Mouse (Mus musculus) heart, embryonic 15.5 days (tissue): ENCODE results near the gene Pnpla7. TPM values are rescaled to one million over a fixed set of nuclear protein-coding genes. Genes with fewer than 3 reads are reported as not detected.
A peak's percentile ranks its signal among the peaks of the same experiment; 100 is the strongest.

Experiments used
- ATAC-seq: fragments of 200-750 bp; cut with Nextera tagmentation; replicated peaks from 2 replicates; pipeline ENCODE4 v1.8.0; 2017; ENCODE audit warnings: low read depth, moderate TSS enrichment; ENCODE audit not compliant: insufficient number of reproducible peaks, insufficient read depth, low FRiP score
- H3K27ac ChIP-seq: fragments of 300-500 bp; sonication (generic); 2 replicates; pipeline ENCODE4 v1.5.1; 2015; ENCODE audit warnings: mild to moderate bottlenecking, inconsistent platforms
- H3K27me3 ChIP-seq: fragments of 300-500 bp; sonication (generic); 2 replicates; pipeline ENCODE4 v1.6.1; 2015; ENCODE audit warnings: inconsistent platforms
- H3K36me3 ChIP-seq: fragments of 300-500 bp; sonication (generic); 2 replicates; pipeline ENCODE4 v1.6.1; 2015; ENCODE audit warnings: mild to moderate bottlenecking, inconsistent platforms
- H3K4me1 ChIP-seq: fragments of 300-500 bp; sonication (generic); replicated peaks from 2 replicates; pipeline ENCODE4 v1.6.1; 2015; ENCODE audit warnings: inconsistent platforms
- H3K4me2 ChIP-seq: fragments of 300-500 bp; sonication (generic); 2 replicates; pipeline ENCODE4 v1.6.1; 2015; ENCODE audit warnings: inconsistent platforms, mild to moderate bottlenecking, moderate library complexity
- H3K4me3 ChIP-seq: fragments of 300-500 bp; sonication (generic); 2 replicates; pipeline ENCODE4 v1.5.1; 2015; ENCODE audit warnings: mild to moderate bottlenecking, inconsistent platforms
- H3K9ac ChIP-seq: fragments of 300-500 bp; sonication (generic); 2 replicates; pipeline ENCODE4 v1.6.1; 2015; ENCODE audit warnings: mild to moderate bottlenecking, inconsistent platforms
- H3K9me3 ChIP-seq: fragments of 300-500 bp; sonication (generic); replicated peaks from 2 replicates; pipeline ENCODE4 v1.6.1; 2016; ENCODE audit warnings: inconsistent platforms
- WGBS: fragments of 180-500 bp; shearing (Covaris S2); methylation state at CpG from one replicate; pipeline ENCODE4 v1.1.7; 2015; ENCODE audit warnings: mixed read lengths; 5-methylcytosine and 5-hydroxymethylcytosine counted together
- polyA plus RNA-seq: library from polyadenylated mRNA; unstranded; fragments of >200 nt; fragmentation: Nextera tagmentation; extraction: Ambion mirVana; gene quantifications from 2 replicates; pipeline ENCODE4 v1.2.1, GENCODE M21; 2015

Gene Pnpla7
- polyA plus RNA-seq, 1 experiment from 2014 or later: 10.3 TPM

- ATAC-seq: no peak
- 77% methylated on average over 6 of the region's 6 CpGs for WGBS
- H3K27me3 ChIP-seq: no peaks in the 10 kb centered on the region
Observed at GRCm38 (mm10) chr2:25053101-25053500, 77.3 kb downstream of the Pnpla7 start.

DNA sequence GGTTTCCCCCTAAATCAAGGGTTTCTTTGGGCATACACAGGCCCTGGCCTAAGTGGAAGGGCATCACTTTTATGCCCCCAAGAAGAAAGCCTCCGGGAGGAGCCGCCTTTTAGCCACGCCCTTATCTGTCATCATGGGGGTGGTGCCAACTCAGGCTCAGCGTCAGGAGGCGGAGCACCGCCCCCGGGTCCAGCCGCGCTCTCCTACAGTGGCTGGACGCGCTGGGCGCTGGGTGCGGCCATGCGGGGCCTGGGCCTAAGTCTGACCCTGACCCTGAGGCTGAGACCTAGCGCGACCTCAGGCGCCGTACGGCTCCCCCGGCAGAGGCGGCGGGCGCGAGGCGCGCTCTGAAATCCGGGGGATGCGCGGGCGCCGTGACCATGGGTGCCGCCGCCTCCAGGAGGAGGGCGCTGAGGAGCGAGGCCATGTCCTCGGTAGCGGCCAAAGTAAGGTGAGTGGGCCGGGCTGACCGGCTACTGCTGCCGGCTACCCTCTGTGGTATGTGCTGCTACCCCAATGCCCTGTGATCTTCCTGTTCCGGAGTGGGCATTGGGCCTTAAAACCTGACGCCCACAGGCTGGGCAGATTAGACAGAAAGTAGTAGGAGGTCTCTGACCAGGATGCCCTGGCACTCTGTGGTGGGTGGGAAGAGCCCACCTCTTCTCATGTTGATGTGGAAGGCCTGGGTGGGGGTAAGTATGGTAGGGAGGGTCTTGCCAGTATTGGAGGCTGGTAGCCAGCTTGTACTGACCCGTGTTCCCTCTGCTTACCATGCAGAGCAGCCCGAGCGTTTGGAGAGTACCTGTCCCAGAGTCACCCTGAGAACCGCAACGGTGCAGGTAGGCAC lies 78.6 kb downstream of the Pnpla7 start, which contains the start of gene Nsmf:
Nsmf (plus strand) TSS at position 135 of the 847 bp plus-strand sequence.
- peak within 1 kb of the TSS; percentile 86 for H3K4me2 ChIP-seq
- H3K27ac ChIP-seq: peak within 1 kb of the TSS; percentile 56
- WGBS: 5% methylated on average over 47 of the region's 47 CpGs
- H3K4me3 ChIP-seq: peak within 1 kb of the TSS; percentile 87
- H3K36me3 ChIP-seq: peaks cover 5% of the 10 kb centered on the region
- no peaks in the 10 kb centered on the region for H3K9me3 ChIP-seq
- no peaks in the 10 kb centered on the region for H3K27me3 ChIP-seq
- H3K9ac ChIP-seq: peak within 1 kb of the TSS; percentile 77
- peaks cover 14% of the 10 kb centered on the region for H3K4me1 ChIP-seq
- ATAC-seq: peak; percentile 90

More at GRCm38 (mm10) chr2:25053101-25053500, 77.3 kb downstream of the Pnpla7 start:
- Histone ChIP-seq H3K27ac (no peak overlapping the region), H3K9me3 (no peaks in the 10 kb centered on the region), H3K36me3 (peaks cover 5% of the 10 kb centered on the region; the same call in 1 of the 2 replicates), H3K4me2 (no peak overlapping the region), H3K4me1 (peaks cover 14% of the 10 kb centered on the region), H3K9ac (no peak overlapping the region), H3K4me3 (no peak overlapping the region)

GRCm38 (mm10) chr2:25055068-25055405 lies 79.2 kb downstream of the Pnpla7 start:
- Histone ChIP-seq H3K27me3 (no peaks in the 10 kb centered on the region), H3K4me1 (peaks cover 14% of the 10 kb centered on the region), H3K9me3 (no peaks in the 10 kb centered on the region), H3K9ac (peak overlapping the region; percentile 77), H3K4me2 (peak overlapping the region; percentile 86), H3K27ac (no peak overlapping the region), H3K36me3 (peaks cover 10% of the 10 kb centered on the region), H3K4me3 (peak overlapping the region; percentile 87)
- WGBS: 67% methylated on average over 2 of the region's 2 CpGs
- no peak for ATAC-seq

- peak overlapping the region; percentile 77; the same call in 1 of the 2 replicates for H3K9ac ChIP-seq
Observed at GRCm38 (mm10) chr2:25055409-25056155, 79.7 kb downstream of the Pnpla7 start.

GRCm38 (mm10) chr2:25058926-25059325 lies 83.1 kb downstream of the Pnpla7 start:
- no peaks in the 10 kb centered on the region for H3K9me3 ChIP-seq
- WGBS: 90% methylated on average over 7 of the region's 7 CpGs
- ATAC-seq: no peak
- no peak overlapping the region for H3K4me2 ChIP-seq
- no peak overlapping the region for H3K4me3 ChIP-seq
- peaks cover 20% of the 10 kb centered on the region for H3K36me3 ChIP-seq
- no peaks in the 10 kb centered on the region for H3K27me3 ChIP-seq
- no peak overlapping the region for H3K27ac ChIP-seq
- peaks cover 14% of the 10 kb centered on the region for H3K4me1 ChIP-seq
- no peak overlapping the region for H3K9ac ChIP-seq

More at GRCm38 (mm10) chr2:25055409-25056155, 79.7 kb downstream of the Pnpla7 start:
- Histone ChIP-seq H3K4me3 (peak overlapping the region; percentile 87), H3K27me3 (no peaks in the 10 kb centered on the region), H3K36me3 (peaks cover 15% of the 10 kb centered on the region), H3K27ac (no peak overlapping the region), H3K4me2 (peak overlapping the region; percentile 86), H3K4me1 (peaks cover 14% of the 10 kb centered on the region), H3K9me3 (no peaks in the 10 kb centered on the region)
- WGBS: 86% methylated on average over 21 of the region's 21 CpGs
- no peak for ATAC-seq

GRCm38 (mm10) chr2:25063523-25063922 lies 87.7 kb downstream of the Pnpla7 start:
- Histone ChIP-seq H3K9me3 (no peaks in the 10 kb centered on the region), H3K27ac (no peak overlapping the region), H3K27me3 (no peaks in the 10 kb centered on the region), H3K9ac (no peak overlapping the region), H3K4me1 (no peaks in the 10 kb centered on the region), H3K4me2 (no peak overlapping the region), H3K4me3 (no peak overlapping the region), H3K36me3 (peaks cover 15% of the 10 kb centered on the region)
- 97% methylated on average over 5 of the region's 5 CpGs for WGBS
- ATAC-seq: no peak

DNA sequence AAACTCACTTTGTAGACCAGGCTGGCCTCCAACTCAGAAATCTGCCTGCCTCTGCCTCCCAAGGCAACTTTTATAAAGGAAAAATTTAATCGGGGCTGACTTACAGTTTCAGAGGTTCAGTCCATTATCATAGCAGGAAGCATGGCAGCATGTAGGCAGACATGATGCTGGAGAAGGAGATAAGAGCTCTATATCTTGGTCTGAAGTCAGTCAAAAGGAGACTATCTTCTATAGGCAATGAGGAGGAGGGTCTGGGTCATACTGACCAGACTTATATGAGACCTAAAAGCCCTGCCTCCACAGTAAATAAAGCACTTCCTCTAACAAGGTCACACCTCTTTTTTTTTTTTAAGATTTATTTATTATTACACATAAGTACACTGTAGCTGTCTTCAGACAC lies 88.5 kb downstream of the Pnpla7 start:
- 67% methylated on average over 1 of the region's 1 CpGs for WGBS
- Histone ChIP-seq H3K4me3 (no peak overlapping the region), H3K27me3 (no peaks in the 10 kb centered on the region), H3K4me2 (no peak overlapping the region), H3K9ac (no peak overlapping the region), H3K4me1 (no peaks in the 10 kb centered on the region), H3K9me3 (no peaks in the 10 kb centered on the region), H3K36me3 (peaks cover 15% of the 10 kb centered on the region), H3K27ac (no peak overlapping the region)
- no peak for ATAC-seq

- Histone ChIP-seq H3K4me3 (no peak overlapping the region), H3K9ac (no peak overlapping the region), H3K4me1 (no peaks in the 10 kb centered on the region), H3K27me3 (no peaks in the 10 kb centered on the region), H3K9me3 (no peaks in the 10 kb centered on the region), H3K27ac (no peak overlapping the region), H3K4me2 (no peak overlapping the region), H3K36me3 (0 out of 2 replicates have a peak, but pooled peaks cover 5% of the 10 kb centered on the region)
- ATAC-seq: no peak
Observed at GRCm38 (mm10) chr2:25065537-25065936, 89.7 kb downstream of the Pnpla7 start.

DNA sequence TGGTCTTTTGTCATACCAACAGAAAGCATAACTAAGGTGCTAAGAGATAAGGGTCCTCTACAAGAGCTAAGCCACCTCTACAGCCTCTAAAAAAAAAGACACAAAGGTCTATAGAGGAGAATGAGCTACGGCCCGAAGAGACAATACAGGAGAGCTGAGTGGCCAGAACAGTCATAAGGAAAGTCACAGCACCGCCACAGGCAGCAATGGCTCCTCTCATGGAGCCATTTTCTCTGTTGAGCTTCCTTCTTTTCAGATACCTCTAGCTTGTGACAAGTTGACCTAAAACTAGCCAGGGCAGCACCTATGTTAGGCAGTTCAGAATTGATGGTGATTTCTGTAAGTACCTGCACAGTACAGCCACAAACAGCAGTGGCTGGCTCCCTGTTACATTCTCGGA lies 90.7 kb downstream of the Pnpla7 start:
- H3K4me2 ChIP-seq: no peak overlapping the region
- WGBS: 81% methylated on average over 4 of the region's 4 CpGs

GRCm38 (mm10) chr2:25069537-25069936 lies 93.7 kb downstream of the Pnpla7 start:
- H3K36me3 ChIP-seq: no peaks in the 10 kb centered on the region
- H3K27me3 ChIP-seq: no peaks in the 10 kb centered on the region
- H3K27ac ChIP-seq: no peak overlapping the region
- no peak overlapping the region for H3K9ac ChIP-seq
- H3K4me2 ChIP-seq: no peak overlapping the region
- H3K4me3 ChIP-seq: no peak overlapping the region
- no peak for ATAC-seq
- H3K9me3 ChIP-seq: no peaks in the 10 kb centered on the region
- H3K4me1 ChIP-seq: no peaks in the 10 kb centered on the region
- WGBS: 68% methylated on average over 4 of the region's 4 CpGs

More for the DNA sequence above, 90.7 kb downstream of the Pnpla7 start:
- H3K4me1 ChIP-seq: no peaks in the 10 kb centered on the region
- H3K36me3 ChIP-seq: 0 out of 2 replicates have a peak, but pooled peaks cover 3% of the 10 kb centered on the region
- H3K4me3 ChIP-seq: no peak overlapping the region
- no peaks in the 10 kb centered on the region for H3K27me3 ChIP-seq
- no peak for ATAC-seq
- no peak overlapping the region for H3K27ac ChIP-seq
- no peaks in the 10 kb centered on the region for H3K9me3 ChIP-seq
- no peak overlapping the region for H3K9ac ChIP-seq

DNA sequence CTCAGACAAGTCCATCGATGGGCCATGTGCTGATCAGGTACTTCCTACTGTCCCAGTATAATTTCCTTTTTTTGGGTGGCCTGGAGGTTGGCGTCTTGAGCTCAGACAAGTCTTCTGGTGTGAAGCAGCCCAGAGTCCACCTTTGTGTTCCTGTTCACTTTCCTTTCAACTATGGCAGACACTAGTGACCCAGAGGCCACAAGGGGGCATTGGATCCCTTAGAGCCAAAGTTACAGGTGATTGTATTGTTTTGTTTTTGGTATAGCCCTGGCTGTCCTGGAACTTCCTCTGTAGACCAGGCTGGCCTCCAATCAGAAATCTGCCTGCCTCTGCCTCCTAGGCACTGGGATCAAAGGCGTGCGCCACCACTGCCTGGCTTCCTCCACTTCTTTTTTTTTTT lies 96.6 kb downstream of the Pnpla7 start:
- no peak for ATAC-seq

More for the DNA sequence above, 96.6 kb downstream of the Pnpla7 start:
- H3K36me3 ChIP-seq: no peaks in the 10 kb centered on the region
- 87% methylated on average over 4 of the region's 4 CpGs for WGBS
- H3K4me2 ChIP-seq: no peak overlapping the region
- H3K4me1 ChIP-seq: no peaks in the 10 kb centered on the region
- no peak overlapping the region for H3K4me3 ChIP-seq
- no peaks in the 10 kb centered on the region for H3K9me3 ChIP-seq
- H3K27me3 ChIP-seq: no peaks in the 10 kb centered on the region
- no peak overlapping the region for H3K27ac ChIP-seq
- H3K9ac ChIP-seq: no peak overlapping the region
